Mouse (Mus musculus) heart, embryonic 14.5 days (tissue): ENCODE measurements around the gene Gprin1. TPM values are rescaled to one million over a fixed set of nuclear protein-coding genes. Genes with fewer than 3 reads are reported as not detected.

Source experiments
- ATAC-seq: fragments of 200-750 bp; cut with Nextera tagmentation; 2 replicates; pipeline ENCODE4 v1.8.0; 2017; ENCODE audit warnings: low read depth, moderate TSS enrichment; ENCODE audit not compliant: insufficient number of reproducible peaks, insufficient read depth, low FRiP score
- H3K27ac ChIP-seq, 2 experiments: fragments of 200-500 bp in 1 of 2; fragments of 300-500 bp in 1 of 2; sonication (generic) in 1 of 2; replicated peaks in 1 of 2; 2 replicates each; pipeline ENCODE4 v1.5.1; 2012 to 2014; ENCODE audit warnings: low read depth in 2 of 2, low read length in 2 of 2, control low read depth in 1 of 2, mild to moderate bottlenecking in 1 of 2, mixed read lengths in 1 of 2; ENCODE audit not compliant: control insufficient read depth in 1 of 2, insufficient read depth in 1 of 2
- H3K27me3 ChIP-seq: fragments of 300-500 bp; sonication (generic); 2 replicates; pipeline ENCODE4 v1.6.1; 2014; ENCODE audit warnings: mild to moderate bottlenecking, low read length, control low read depth; ENCODE audit not compliant: control insufficient read depth, insufficient read depth
- H3K36me3 ChIP-seq: fragments of 300-500 bp; sonication (generic); 2 replicates; pipeline ENCODE4 v1.6.1; 2014; ENCODE audit warnings: mild to moderate bottlenecking, control low read depth, low read length, mixed read lengths; ENCODE audit not compliant: control insufficient read depth, insufficient read depth
- H3K4me1 ChIP-seq, 2 experiments: fragments of 200-500 bp in 1 of 2; fragments of 300-500 bp in 1 of 2; sonication (generic) in 1 of 2; 2 replicates each; pipeline ENCODE4 v1.6.1; 2012 to 2014; ENCODE audit warnings: low read length in 2 of 2, control low read depth in 1 of 2, mixed read lengths in 1 of 2; ENCODE audit not compliant: control insufficient read depth in 2 of 2, insufficient read depth in 2 of 2
- H3K4me2 ChIP-seq: fragments of 300-500 bp; sonication (generic); 2 replicates; pipeline ENCODE4 v1.6.1; 2014; ENCODE audit warnings: mild to moderate bottlenecking, low read length
- H3K4me3 ChIP-seq, 2 experiments: fragments of 200-500 bp in 1 of 2; fragments of 300-500 bp in 1 of 2; sonication (generic) in 1 of 2; 2 replicates each; pipeline ENCODE4 v1.5.1; 2012 to 2014; ENCODE audit warnings: low read length in 2 of 2, mild to moderate bottlenecking in 2 of 2, control low read depth in 1 of 2, low read depth in 1 of 2, moderate library complexity in 1 of 2; ENCODE audit not compliant: control insufficient read depth in 1 of 2, insufficient read depth in 1 of 2
- H3K9ac ChIP-seq: fragments of 300-500 bp; sonication (generic); 2 replicates; pipeline ENCODE4 v1.6.1; 2014; ENCODE audit warnings: mild to moderate bottlenecking, low read length
- H3K9me3 ChIP-seq: fragments of 300-500 bp; sonication (generic); 2 replicates; pipeline ENCODE4 v1.6.1; 2016; ENCODE audit warnings: low read length, control low read depth; ENCODE audit not compliant: control insufficient read depth
- WGBS: fragments of 180-500 bp; shearing (Covaris S2); extraction: QIAGEN DNeasy Blood & Tissue Kit; methylation state at CpG from one replicate; pipeline ENCODE4 v1.1.7; 2014; 5-methylcytosine and 5-hydroxymethylcytosine counted together
- polyA plus RNA-seq: library from polyadenylated mRNA; unstranded; fragments of >200 nt; fragmentation: Nextera tagmentation; extraction: Ambion mirVana; gene quantifications from 2 replicates; pipeline ENCODE4 v1.2.1, GENCODE M21; 2014

Gprin1 gene
- polyA plus RNA-seq, 1 experiment from 2014 or later, result 0.12 TPM

DNA sequence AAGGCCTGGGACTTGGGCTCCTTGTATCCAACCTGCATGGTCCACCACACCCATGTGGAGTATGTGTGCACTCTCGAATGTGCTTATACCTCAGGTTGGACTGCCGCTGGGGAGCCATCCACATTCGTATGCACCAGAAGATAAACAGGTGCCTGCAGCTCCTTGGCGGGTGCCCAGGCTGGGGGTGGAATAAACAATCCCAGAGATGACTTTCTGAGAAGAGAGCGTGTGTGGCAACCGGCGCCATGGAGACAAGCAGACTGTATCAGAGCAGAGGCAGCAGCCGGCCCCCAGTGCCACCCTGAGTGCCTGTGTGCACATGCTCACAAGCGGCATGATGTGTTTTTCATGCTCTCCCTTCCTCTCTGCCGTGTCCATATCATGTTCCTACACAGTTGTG is 3.0 kb upstream of the Gprin1 start:
- H3K9ac ChIP-seq, result no peak overlapping the region
- H3K9me3 ChIP-seq, result no peaks in the 10 kb centered on the region
- no peak for ATAC-seq
- no peaks in the 10 kb centered on the region for H3K36me3 ChIP-seq
- peaks cover 69% of the 10 kb centered on the region for H3K27me3 ChIP-seq
- peaks cover under 1 to 11% of the 10 kb centered on the region in 2 experiments; a peak in 2 of 4 replicates for H3K4me1 ChIP-seq
- H3K4me3 ChIP-seq, result no peak overlapping the region
- H3K4me2 ChIP-seq, result no peak overlapping the region
- WGBS, result 61% methylated on average over 10 of the region's 10 CpGs
- H3K27ac ChIP-seq, result no peak overlapping the region

- H3K9me3 ChIP-seq, result no peaks in the 10 kb centered on the region
- no peak for ATAC-seq
- H3K36me3 ChIP-seq, result no peaks in the 10 kb centered on the region
- peaks cover 72% of the 10 kb centered on the region for H3K27me3 ChIP-seq
- WGBS, result under 1% methylated on average over 8 of the region's 8 CpGs
- no peak overlapping the region for H3K4me3 ChIP-seq
- H3K4me1 ChIP-seq, result peaks cover 0 to 11% of the 10 kb centered on the region in 2 experiments; a peak in 2 of 4 replicates
- no peak overlapping the region for H3K27ac ChIP-seq
- no peak overlapping the region for H3K9ac ChIP-seq
- no peak overlapping the region for H3K4me2 ChIP-seq
Measured at GRCm38 (mm10) chr13:54750699-54751098, 1.0 kb upstream of the Gprin1 start.

GRCm38 (mm10) chr13:54749061-54749863 is 412 bp downstream of the Gprin1 start:
- Histone ChIP-seq H3K4me1 (peaks cover 0 to 11% of the 10 kb centered on the region in 2 experiments; a peak in 2 of 4 replicates), H3K9ac (no peak overlapping the region), H3K4me2 (peak overlapping the region; percentile 90), H3K4me3 (peak overlapping the region; percentile 51), H3K27ac (no peak overlapping the region), H3K36me3 (no peaks in the 10 kb centered on the region), H3K9me3 (no peaks in the 10 kb centered on the region), H3K27me3 (peaks cover 75% of the 10 kb centered on the region)
- 3% methylated on average over 50 of the region's 100 CpGs for WGBS
- peak; percentile 35 for ATAC-seq

DNA sequence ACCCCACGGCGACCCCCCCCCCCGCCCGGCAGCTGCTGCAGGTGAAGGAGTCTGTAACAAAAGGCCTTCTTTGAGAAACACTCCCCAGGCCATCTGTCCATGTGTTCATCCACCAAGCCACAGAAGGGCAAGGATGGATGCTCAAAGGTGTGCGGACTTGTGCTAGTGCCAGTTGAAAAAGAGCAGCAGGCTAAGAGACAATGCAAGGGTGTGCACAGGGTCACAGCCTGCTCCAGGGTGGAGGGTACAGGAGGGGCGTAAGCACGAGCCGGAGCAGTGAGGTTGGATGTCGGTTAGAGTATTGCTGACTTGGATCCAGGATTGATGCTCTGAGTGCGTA is 983 bp downstream of the Gprin1 start:
- Histone ChIP-seq H3K27me3 (peaks cover 78% of the 10 kb centered on the region), H3K36me3 (no peaks in the 10 kb centered on the region), H3K4me3 (no peak overlapping the region), H3K9ac (no peak overlapping the region), H3K27ac (no peak overlapping the region), H3K9me3 (no peaks in the 10 kb centered on the region), H3K4me2 (no peak overlapping the region), H3K4me1 (peaks cover 0 to 11% of the 10 kb centered on the region in 2 experiments; a peak in 2 of 4 replicates)
- ATAC-seq, result no peak
- 54% methylated on average over 10 of the region's 10 CpGs for WGBS

GRCm38 (mm10) chr13:54748190-54748589 is 1.5 kb downstream of the Gprin1 start:
- no peak overlapping the region for H3K9ac ChIP-seq
- H3K27me3 ChIP-seq, result peaks cover 78% of the 10 kb centered on the region
- H3K4me2 ChIP-seq, result no peak overlapping the region
- no peak overlapping the region for H3K27ac ChIP-seq
- H3K4me1 ChIP-seq, result peaks cover 0 to 11% of the 10 kb centered on the region in 2 experiments; a peak in 2 of 4 replicates
- ATAC-seq, result no peak
- 75% methylated on average over 8 of the region's 8 CpGs for WGBS
- H3K4me3 ChIP-seq, result no peak overlapping the region
- H3K9me3 ChIP-seq, result no peaks in the 10 kb centered on the region
- no peaks in the 10 kb centered on the region for H3K36me3 ChIP-seq

DNA sequence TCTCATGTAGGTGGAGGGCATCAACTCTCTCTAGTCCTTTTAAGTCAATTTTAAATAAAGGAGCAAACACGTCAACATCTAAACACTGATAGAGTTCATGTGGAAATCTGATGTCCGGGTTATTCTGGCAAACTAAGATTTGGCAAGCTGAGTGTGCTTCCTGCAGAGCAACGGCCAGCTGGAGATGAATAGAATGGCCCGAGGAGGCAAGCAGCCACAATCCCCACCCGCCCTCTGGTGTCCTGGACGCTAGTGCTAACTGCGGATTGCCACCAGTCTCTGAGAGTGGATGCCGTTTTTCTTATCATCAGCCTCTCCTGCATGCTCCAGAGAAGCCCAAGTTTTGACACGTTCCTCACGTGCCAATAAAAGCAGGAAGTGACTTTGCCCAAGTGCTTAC is 2.8 kb downstream of the Gprin1 start:
- no peak overlapping the region for H3K4me2 ChIP-seq
- H3K36me3 ChIP-seq, result no peaks in the 10 kb centered on the region
- 22% methylated on average over 10 of the region's 10 CpGs for WGBS
- no peak overlapping the region for H3K9ac ChIP-seq
- no peak overlapping the region for H3K4me3 ChIP-seq
- H3K9me3 ChIP-seq, result no peaks in the 10 kb centered on the region
- no peak for ATAC-seq
- H3K4me1 ChIP-seq, result peaks cover 0 to 11% of the 10 kb centered on the region in 2 experiments; a peak in 2 of 4 replicates
- no peak overlapping the region for H3K27ac ChIP-seq
- peaks cover 79% of the 10 kb centered on the region for H3K27me3 ChIP-seq

DNA sequence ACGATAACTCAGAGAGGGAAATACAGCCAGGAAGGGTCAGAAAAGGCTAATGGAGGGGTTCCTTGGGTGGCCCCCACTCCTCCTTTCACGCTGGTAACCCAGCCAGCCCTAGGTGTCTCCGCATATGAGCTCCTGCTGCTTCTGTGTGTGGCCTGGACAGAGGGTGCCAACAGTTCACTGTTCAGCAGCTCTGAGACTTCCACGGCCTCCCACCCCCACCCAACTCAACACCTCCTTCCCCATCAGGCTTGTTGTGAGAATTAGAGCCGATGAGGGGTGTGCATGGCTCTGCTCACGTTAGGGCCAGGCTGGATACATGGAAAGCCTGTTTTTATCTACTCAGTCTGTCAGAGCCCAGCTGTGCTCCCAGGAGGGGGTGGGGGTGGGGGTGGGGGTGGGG is 3.6 kb downstream of the Gprin1 start:
- H3K4me2 ChIP-seq, result no peak overlapping the region
- 20% methylated on average over 6 of the region's 6 CpGs for WGBS
- peaks cover 79% of the 10 kb centered on the region for H3K27me3 ChIP-seq

More for the DNA sequence above, 3.6 kb downstream of the Gprin1 start:
- Histone ChIP-seq H3K4me1 (peaks cover 0 to 11% of the 10 kb centered on the region in 2 experiments; a peak in 2 of 4 replicates), H3K27ac (no peak overlapping the region), H3K9ac (no peak overlapping the region), H3K4me3 (no peak overlapping the region), H3K9me3 (no peaks in the 10 kb centered on the region), H3K36me3 (no peaks in the 10 kb centered on the region)
- no peak for ATAC-seq
